Mouse (Mus musculus) CD4-positive, CD25-positive, alpha-beta regulatory T cell, adult 2 months (primary cell): Measurements from ENCODE around the gene Rin2.

ENCODE experiments used
- DNase-seq: peaks from one replicate; pipeline ENCODE4 v3.0.0-alpha.2; 2012; ENCODE audit warnings: low read depth, low spot score

Gene Rin2

DNA sequence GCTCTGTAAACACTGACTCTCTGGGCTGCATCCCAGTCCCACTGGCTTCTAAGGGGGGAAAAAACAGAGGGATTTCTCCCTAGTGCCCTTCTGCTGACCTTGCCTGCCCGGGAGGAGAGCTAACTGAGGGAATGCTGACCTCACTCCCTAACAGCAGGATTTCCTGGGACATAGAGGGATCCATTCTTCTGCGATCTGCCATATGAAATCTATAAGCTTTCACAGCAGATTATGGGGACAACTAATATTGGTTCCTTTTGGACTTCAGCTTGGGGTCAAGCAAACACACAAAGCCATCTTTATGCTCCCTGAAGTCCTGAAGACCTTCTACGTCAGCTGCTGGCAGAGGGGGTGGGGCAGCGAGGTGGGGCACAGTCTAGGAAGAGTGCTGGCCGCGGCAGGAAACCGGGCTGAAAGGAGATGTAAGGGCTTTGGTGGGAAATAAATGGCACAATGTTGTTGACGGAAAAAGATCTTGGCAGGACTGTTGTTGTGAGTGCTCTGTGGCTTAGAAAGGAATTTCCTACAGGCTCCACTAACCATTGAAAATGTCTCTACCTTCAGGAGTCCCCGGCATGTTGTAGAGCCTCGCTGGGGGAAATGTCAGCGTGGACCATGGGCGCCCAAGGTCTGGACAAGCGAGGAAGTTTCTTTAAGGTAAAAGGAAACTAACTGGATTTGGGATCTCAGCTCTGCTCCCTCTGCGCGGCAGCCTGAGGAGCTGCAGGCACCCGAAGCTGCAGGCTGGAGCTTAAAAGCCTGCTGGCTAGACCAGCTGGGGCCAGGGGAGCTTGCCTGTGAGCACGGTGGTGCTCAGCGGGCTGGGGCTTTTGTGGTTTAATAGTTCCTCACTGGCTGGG lies 111.0 kb downstream of the Rin2 start:
- peak; percentile 19 for DNase-seq

DNA sequence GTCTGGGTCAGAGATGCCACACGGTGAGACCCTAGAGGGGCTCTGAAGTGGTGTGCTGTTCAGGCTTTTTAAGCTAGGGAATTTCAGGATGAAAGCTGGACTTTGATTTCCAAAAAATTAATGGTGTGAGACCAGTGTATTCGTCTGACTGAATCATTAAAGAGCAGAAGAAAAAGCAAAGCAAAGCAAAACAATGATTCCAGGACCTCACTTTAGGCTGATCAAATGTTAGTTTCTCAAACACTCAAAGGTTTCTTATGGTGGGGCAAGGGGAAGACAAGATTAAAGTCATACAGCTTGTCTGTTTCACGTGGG lies 111.6 kb downstream of the Rin2 start:
- no peak for DNase-seq

DNA sequence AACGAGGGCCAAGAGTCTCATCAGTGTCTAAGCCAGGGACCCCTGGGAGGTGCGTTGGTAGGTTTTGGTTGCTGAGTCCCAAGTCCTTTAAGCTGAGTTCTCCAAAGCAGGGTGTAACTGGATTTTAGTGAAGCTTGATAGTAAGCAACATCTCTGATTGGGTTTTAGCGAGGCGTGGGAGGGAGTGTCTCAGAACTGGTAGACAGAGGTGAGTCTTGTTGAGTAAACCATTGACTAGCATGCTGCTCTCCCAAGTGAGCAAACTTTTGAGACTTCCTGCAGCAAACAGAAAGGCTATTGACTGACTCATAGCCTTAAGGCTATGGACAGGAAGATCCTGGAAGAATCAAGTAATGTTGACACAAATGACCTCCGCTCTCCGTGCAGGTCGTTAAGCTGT lies 112.5 kb downstream of the Rin2 start:
- no peak for DNase-seq

DNA sequence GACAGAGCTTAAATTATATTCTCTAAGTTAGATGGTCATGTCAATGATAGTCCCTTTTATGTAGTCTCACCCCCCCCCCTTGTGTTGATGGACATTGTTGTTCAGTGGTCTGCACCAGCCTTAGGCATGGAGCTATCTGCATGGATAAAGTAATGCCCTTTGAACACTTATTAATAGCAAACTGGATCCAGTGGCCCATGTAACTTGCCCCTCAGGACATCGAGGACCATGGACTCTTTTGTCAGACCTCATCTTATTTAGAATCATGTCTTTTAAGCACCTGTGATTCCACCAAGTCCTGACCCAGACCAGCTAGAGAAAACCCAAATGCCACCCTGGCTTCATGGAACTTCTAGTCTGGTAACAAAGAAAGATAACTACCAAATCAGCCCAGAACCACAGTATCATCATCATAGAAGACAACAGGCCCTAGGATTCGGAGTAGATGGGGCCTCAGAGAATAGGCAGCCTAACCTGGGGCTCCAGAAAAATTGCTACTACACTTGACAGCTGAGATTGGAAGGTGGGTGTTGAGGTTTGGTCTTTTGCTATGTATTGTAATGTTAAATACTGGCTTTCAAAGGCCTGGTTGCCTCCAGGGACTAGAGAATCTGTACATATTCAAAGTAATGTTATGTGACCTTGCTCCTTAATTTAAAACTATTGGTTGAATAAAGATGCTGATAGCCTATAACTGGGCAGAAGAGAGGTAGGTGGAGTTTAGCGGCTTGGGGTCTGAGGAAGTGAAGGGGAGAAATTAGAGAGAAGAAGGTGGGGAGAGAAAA lies 113.7 kb downstream of the Rin2 start:
- DNase-seq, result no peak

DNA sequence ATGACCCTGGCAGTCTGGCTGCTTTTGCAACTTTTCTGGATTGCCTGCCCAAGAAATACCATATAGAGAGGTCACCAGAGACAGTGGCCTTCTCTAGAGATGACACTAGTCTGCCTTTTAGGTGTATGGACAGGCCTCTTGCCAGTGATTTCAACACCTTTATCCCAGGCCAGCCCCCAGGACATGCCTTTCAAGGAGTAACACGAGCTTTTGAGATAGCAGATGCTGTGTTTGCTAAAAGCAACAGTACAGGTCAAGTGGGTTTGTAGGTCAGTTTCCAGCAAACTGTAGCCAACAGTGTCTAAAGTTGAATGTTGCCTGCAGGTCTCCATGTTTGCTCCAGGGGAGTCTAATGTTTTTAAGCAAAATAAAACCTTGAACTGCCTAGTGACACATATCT lies 118.7 kb downstream of the Rin2 start:
- DNase-seq, result no peak

DNA sequence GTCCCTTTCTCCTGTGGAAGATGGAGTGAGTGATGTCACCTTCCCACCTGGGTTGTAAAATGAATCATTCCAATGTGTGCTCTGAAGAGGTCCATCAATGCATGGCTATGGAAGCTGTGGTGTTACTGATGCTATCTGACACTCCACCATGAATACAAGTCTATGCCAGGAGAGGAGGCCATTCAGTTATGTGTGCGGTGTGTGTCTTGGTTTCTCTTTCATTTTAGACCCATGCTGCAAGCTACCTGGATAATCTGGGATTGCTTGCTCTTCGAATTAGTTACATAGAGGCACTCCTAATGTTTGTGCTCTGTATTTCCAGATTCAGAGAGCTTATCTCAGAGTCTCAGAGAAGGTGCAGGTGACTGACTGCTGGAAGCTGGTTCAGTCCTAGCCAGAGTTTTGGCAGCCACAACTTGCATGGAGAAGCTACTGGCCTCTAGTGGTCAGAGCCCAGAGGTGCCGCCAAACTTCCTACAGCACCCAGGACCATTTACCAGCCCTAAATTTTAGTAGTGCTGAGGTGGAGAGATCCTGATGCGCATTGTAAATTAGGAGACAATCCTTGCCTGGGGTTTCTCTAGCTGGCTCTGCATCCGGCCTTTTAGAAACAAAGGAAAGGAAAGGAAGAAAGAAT lies 119.4 kb downstream of the Rin2 start:
- peak; percentile 66 for DNase-seq

DNA sequence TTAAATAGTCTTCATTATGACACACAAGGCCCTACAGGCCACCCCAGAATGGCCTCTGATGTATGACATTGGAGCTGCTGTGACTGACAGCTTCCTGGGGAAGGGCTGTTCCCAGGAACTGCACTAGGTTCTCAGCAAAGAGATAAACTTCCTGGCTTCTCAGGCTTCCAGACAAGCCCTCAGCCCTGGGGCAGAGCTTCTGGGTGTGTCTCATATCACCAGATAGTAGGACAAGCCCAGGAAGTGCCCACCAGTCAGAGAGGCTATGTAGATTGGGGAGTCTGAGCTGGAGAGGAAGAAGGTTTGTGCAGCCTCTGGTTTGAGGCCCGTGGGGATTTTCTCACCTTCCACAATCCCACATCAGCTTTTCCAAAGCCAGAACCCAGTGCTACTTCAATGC lies 122.8 kb downstream of the Rin2 start:
- DNase-seq, result no peak

DNA sequence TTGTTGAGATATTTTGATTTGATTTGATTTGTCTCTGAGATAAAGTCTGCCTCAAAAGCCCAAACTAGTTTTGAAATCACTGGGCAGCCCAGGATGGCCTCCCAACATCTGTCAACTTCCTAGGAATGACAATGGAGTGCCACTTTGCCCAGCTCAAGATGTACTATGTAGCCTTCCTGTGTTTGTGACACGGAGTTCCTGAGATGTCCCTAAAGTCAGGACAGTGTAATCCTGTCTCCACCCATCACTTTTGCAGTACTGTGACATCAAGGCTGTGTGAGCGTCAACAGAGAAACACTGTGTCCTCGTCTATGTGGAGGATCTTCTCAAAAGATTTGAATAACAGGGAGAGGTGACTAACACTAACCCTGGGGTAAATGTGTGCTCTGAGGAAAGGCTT lies 123.9 kb downstream of the Rin2 start:
- DNase-seq, result no peak

DNA sequence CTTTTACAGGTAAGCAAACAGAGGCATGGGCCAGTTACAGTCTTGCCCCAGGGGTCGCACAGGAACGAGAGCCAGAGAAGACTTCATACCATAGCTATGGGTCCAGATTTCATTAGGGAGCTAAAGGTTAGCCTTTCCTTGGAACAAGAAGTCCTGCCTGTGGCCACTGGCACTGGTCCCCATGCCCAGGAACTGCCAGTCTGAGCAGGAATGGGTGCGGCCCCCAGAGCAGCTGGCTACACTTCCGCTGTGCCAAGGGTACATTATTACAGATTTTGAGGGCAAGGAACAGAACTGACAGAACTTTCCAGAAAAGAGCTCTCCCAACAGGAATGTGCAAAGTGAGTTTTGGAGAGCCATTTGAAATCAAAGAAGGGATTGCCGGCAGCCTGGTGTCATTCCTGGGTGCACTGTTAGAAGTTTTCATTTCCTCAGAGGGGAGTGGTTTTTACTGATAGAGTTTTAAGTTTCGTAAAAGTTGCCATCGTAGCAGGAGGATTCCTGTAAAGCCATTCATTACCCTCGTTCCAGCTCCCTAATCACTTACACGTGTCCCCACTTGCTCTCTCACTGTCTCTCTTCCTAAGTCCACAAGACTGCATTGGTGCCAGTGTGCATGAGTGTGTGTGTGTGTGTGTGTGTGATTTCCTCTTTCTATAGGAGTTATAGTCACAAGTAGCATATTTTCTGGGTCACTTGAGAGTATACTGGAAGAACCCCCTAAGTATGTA lies 126.5 kb downstream of the Rin2 start:
- DNase-seq, result no peak

DNA sequence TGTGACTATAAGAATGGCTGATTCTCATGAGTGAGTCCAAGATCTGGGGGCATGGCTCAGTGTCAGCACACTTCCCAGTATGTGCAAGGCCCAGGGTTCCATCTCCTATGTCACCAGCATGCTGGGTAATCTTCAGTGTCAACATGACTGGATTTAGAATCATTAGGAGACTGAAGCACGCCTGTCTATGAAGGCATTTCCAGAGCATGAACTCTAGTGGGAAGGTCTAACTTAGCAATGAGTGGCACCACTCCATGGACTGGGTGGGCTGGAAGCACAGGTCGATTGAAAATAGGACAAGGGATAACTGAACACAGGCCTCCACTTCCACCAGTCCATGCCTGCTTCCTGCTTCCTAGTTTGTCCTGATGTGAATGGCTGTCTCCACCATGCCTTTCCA lies 127.6 kb downstream of the Rin2 start:
- no peak for DNase-seq

DNA sequence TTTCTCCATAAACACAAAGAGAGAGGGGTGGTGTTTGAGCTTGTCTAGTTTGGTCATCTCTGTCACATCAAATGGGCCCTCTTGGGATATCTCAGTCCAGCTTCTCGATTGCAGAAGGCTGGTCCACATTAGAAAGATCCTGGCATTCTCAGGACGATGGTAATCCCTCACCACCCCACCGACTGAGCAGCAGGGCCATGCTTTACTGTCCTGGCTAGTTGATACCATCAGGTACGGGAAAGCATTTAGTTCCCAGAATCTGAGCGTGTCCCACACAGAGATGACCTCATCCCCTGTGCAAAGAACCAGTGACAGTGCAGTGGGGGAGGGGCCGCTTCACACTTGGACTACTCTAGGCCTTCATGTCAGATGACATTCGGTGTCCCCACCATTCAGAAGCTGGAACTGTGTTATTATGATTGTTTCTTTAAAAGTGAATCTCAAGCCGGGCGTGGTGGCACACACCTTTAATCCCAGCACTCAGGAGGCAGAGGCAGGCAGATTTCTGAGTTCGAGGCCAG lies 128.9 kb downstream of the Rin2 start:
- DNase-seq, result no peak

DNA sequence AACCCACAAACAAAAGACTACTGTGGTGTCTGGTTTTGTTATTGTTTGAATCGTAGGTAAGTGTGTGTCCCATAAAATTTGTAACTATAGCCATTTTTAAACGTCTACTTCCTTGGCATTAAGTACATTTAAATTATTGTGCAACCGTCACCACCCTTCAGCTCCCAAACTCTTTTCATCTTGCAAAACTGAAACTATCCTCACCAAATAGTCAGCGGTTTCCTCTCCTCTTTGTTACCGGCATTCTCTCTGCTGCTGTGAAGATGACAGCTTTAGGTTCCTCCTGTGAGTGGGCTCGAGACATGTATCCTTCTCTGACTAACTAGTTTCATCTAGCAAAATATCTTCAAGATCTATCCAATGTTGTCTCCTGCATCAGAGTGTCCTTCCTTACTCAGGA lies 129.5 kb downstream of the Rin2 start:
- DNase-seq, result peak; percentile 10

DNA sequence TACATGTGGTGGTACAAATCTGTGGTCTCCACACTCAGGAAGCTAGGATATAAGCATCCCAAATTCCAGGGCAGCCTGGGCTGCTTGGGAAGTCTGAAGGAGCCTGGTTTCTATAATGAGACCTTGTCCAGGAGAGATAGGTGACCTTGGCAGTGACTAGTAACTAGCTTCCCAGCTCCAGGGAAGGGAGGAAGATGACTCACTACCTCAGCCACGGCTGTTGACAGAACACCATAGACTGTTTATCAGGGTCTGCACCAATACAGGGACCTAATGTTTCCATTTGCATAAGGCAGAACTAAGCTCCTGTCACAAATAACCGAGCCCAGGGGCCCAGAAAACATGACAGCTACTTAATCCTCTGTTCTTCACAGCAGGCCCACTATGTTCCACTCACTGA lies 132.3 kb downstream of the Rin2 start:
- no peak for DNase-seq

DNA sequence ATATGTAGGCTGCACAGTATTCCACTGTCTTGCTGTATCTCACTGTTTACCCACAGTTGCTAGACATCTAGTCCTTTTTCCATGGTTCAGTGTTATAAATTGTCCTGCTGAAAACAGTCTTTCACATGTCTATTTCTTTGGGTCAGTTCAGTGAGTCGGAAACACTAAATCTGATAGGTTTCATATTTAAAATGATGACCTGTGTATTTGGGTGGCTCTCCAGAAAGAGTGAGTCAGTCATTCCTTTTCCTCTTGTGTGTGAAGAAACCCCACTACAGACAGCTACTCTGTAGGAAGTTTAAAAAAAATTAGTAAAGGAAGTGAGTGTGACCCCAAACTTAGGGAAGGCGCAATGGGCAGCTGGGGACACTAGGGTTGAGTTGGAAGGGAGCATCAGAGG lies 133.2 kb downstream of the Rin2 start:
- no peak for DNase-seq

DNA sequence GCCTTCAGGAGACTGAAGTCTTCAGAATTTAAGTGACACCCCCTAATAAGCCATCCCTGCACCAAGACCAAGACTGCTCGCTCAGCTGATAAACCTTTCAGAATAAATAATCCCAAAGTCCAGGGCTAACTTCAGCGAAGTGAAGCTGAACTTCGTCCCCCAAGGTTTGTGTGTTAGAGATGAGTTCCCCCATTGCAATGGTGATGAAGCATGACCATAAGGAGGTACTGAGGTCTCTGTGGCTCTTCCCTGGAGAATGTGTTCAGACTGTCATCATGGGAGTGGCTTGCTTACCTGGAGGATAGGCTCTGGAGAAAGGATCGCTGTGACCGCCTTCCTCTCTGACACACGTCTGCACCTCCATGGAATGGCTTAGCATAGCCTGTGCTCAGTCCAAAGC lies 133.7 kb downstream of the Rin2 start:
- no peak for DNase-seq

DNA sequence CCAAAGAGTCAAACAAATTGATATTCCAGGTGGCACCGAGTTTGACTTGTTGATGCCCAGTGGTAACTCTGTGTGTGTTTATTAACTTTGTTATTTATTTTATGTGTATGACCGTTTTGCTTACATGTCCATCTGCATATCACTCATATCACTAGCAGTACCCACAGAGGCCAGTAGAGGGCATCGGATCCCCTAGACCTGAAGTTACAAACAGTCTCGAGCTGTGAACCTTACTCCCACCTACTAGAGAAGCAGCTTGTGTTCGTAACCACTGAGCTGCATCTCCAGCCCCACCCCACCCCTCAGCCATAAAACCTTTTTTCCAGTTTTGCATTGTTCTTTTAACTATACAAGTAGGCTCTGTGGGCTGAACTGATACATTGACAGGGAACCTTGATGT lies 135.7 kb downstream of the Rin2 start:
- DNase-seq, result peak; percentile 72

DNA sequence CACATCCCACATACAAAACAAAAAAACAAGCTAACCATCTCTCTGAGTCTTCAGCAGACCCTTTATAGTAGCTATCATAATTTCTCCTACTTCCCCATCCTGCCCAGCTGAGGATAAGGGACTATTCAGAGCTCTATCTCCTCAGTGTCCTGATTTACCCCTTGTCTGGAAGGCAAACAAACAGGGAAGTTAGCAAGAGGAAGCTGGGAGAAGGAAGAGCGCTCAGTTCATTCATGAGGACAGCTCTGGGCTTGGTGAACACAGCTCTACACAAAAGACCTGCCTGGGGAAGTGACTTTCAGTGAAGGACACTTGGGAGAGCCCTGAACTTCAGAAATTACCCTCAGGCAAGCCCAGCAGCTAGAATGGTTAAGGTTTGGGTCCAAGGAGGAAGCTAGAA lies 137.8 kb downstream of the Rin2 start:
- no peak for DNase-seq

DNA sequence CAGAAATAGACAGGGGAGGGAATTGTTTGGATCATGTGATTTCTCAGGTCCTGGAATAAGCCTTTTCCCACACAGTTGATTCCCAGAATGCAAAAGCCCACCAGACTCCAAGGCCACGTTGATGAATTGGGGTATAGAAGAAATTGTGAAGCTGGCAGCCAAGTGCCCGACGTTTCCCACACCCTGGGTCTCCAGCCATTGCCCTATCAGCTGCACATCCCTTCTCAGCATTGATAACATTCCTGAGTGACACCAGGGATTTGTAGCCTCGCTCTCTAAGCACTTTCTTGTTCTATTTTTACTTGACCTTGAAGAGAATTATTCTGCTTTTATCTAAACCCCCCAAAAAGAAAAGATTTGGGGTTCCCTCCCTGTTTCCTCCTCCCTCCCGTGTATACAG lies 142.2 kb downstream of the Rin2 start:
- no peak for DNase-seq

DNA sequence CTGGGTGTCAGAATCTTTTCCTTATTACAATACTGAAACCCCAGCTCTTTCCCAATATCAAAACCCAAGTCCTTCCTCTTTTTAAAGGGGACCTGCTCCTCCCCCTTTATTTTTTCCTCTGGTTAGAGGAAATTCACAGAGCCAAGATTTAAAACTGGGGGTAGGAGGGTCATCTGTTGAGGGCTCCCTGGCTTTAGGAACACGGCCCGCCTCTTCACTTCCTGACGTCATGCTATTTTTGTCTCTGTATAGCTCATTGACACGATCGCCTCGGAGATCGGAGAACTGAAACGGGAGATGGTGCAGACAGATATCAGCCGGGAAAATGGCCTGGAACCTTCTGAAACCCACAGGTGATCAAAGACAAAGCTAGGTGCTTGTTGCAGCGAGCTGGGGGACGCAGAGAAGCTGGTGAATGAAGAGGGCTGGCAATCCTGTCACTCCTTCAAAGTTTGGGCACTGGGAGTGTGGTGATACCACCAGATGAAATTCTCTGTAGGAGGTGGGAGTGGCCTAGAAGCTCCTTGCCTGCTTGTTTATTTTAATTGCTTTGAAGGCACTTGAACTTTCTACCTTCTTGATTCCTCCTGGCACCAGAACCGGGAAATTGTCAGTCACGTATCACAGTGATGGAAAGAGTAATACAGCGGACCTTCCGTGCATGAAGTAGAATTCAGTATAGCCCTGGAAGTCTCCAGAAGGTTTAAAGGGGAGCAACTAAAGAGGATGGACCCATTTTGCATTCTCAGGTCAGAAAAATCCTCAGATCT lies 147.2 kb downstream of the Rin2 start:
- peak; percentile 53 for DNase-seq

DNA sequence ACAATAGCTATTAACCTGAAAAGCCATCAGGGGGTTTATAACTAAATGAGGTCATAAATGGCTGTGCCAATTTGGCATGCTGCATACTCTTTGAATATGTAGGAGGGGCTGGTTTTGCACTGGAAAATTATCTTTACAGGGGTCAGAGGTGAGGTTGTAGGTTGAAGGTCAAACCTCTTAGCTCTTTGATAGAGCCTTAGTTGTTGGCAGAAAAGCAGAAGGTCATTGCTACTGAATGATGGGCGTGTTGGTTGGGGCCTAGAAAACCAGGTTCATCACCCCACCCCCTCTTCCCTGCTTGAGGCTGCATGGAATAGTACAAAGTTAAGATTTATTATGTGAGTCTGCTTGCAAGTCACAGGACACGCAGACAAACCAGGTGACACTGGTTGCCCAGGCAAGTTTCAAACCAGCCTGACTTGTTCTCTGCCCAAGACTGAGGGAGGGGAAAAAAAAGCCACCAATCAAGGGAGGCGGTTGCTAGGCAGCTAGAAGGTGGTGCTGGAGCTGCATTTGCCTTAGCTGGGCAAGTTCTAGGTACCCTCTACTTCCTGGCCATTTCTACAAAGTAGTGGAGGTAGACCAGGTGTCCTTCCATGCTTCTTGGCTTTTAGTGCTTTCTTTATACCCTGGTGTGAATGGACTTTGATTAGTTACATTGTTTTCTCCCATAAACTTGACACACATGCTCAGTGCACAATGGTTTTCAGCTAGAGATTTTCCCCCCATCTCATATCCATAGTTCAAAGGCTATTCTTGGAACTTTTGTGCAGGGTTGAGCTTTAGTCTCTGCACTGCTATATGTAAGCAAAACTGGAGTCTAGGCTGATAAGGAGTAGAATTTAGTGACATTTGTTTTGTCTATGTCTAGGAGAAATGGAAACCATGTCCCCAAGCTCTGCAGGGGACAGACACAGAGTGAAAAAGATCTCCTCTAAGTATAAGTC lies 148.0 kb downstream of the Rin2 start:
- peak; percentile 39 for DNase-seq
